Mouse (Mus musculus): ENCODE measurements around the gene Grb2. TPM values are rescaled to one million over a fixed set of nuclear protein-coding genes. Genes with fewer than 3 reads are reported as not detected.

Grb2 gene
- total RNA-seq (2023): 100 to 1,000 TPM; 208 to 230 TPM

DNA sequence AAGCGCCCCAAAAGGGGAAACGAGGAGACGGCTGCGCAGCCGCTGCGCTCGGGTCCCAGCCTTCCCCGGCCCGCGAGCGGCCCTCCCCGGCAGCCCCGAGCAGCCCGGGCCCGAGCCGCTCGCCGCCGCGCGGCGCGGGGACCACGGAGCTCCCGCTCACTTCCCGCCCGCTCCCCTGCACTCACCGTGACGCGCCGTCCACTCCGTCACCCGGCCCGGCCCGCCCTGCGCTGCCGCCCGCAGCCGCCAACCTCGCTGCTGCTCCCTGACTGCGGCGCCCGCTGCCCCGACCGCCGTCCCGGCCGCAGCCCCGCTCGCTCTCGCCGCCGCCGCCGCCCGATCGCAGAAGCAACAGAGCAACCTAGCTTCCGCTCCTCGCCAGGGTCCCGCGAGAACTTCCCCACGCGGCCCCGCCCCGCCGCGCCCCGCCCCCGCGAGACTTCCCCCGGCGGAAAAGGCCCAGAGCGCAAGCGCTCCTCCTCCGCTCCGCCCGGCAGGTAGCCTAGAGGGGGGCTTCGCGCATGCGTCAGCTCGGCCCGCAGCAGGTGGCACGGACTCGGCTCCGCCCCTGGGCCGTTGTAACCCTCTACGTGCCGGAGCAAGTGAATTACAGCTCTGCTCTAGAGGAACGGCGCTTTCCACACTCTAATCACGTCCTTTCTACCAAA is at the start of gene Grb2:
Gene Grb2 (minus strand): TSS at position 389 of the 668 bp plus-strand sequence.

DNA sequence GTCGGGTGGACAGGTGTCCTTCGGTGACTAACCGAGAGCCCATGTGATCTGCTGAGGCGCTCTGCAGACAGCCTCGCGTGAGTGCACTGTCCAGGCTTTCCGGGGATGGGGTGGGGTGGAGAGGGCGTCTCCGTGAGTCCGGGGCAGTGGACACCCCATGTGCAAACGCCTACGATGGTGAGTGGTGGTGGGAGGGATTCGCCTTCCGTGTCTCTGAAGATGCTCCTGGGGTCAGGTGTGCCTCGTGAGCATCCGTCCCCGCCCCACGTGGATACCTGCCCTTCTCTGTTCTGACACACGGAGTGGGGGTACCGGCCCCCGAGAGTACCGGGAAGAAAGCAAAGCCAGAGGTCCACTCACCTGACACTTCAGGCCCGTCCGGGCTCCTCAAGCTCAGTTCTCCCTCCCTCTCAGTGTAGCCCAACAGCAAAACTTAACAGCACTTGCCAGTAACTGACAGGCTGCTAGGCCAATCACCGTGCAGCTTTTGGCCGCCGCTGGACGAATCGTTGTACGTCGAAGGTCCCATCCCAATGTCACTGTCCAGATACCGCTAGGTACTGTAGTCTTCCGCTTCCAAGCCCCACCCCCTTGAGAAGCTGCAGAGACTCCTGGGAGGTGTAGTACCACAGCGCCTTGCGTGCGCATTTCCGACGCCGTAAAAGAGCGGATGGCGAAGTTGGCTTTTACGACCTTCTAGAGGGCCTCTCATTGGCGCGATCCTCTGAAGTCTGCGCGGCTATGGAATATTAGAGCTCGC is 80.5 kb downstream of the Grb2 start, which contains the start of gene Slc25a19:
Gene Slc25a19 (minus strand): TSS at position 591 of the 760 bp plus-strand sequence.

DNA sequence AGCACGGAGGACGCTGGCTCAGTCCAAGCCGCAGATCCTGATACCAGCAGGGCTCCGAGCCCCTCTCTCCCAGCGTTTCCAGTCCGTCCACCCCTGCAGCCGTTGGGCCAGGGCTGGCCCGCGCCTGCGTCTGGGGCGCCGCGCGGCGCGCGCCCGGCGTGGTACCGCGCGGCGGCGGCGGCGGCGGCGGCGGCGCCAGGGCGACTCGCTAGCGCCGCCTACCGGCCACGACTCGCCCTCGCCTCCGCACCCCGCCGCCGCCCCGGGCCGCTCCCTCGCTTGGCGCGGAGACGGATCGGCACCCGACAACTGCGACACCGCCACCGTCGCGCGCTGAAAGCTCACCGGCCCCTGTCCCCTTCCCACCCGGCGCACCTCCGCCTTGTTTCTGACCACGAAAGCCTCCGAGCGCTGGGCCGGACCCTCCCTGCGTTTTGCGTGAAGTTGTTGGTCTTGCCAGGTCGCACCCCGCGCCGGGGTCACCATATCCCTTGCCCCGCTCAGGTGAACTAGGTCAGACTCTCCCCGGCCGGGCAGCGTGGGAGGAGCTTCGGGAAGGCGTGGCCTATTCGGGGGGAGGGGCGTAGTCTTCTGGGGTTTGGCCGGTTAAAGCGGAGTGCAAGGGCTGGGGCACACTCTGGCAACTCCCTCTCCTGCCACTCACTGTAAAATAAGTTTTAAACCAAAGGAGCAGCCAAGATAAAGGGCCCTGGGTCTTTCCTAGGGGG is 95.8 kb downstream of the Grb2 start, which contains the start of gene Mif4gd:
Gene Mif4gd (minus strand): TSS at position 560 of the 728 bp plus-strand sequence.

DNA sequence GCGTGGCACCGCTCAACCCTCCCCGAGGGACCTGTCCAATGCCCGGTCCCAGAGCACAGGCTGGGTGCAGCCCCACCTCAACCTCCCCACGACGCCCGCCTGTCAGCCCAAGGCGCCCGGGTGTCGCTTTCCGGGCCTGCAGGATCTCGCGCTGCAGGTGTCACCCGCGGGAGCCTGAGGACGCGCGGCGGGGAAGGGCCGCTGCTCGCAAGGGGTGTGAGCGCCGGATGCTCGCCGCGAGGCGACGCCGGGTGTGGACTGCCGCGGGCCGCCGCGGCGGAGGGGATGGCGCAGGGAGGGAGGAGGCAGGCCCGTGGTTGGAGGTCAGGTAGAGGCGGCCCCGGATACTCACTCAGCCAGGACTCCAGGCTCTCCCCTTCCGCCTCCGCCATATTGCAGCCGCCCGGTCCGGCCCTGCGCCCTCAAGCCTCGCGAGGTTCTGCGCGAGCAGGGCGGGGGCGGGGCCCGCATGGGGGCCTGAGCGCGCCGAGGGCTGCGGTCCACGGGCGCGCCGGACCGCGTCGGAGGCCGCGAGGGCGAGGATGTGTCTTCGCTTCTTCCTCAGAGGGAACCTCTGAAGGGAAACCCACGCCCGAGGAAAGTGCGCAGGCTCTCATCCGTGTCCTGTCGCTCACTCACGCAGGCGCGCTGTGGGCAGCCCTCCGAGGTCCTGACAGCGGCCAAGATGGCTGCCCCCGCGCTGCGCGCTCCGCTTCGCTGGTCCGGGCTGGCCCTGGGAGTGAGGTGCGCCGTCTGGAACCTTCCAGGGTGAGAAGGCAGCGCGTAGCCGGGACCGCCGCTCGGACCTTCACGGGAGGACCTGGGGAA is 104.7 kb downstream of the Grb2 start, which contains the start of the genes Mrps7 and Gga3:
Gene Mrps7 (plus strand): TSS at position 450 of the 828 bp plus-strand sequence.
Gene Gga3 (minus strand): TSS at position 576 of the 828 bp plus-strand sequence.

Other genes with a start within 250 kb of the Grb2 start
- gene Slc16a5, start 246.1 kb downstream of the Grb2 start, total RNA-seq (2023): under 1 TPM in 1 of 2 experiments, not detected in 1; 0.16 TPM
- 10 to 100 TPM; 52.6 to 58.6 TPM for gene Armc7, start 232.9 kb downstream of the Grb2 start, total RNA-seq (2023)
- 10 to 100 TPM; 45.1 to 57.4 TPM for gene Nt5c, start 216.7 kb downstream of the Grb2 start, total RNA-seq (2023)
- 100 to 1,000 TPM; 129 to 152 TPM for gene Jpt1, start 194.2 kb downstream of the Grb2 start, total RNA-seq (2023)
- gene Sumo2, start 172.3 kb downstream of the Grb2 start, total RNA-seq (2023): 100 to 1,000 TPM; 158 to 172 TPM
- 10 to 100 TPM; 40.0 to 40.7 TPM for gene Nup85, start 144.2 kb downstream of the Grb2 start, total RNA-seq (2023)
- 10 to 100 TPM; 10.7 to 20.3 TPM for gene Mrps7, start 104.7 kb downstream of the Grb2 start, total RNA-seq (2023)
- gene Gga3, start 104.5 kb downstream of the Grb2 start, total RNA-seq (2023): 10 to 100 TPM; 57.5 to 58.2 TPM
- 10 to 100 TPM; 17.1 to 18.4 TPM for gene Mif4gd, start 95.6 kb downstream of the Grb2 start, total RNA-seq (2023)
- gene Slc25a19, start 80.3 kb downstream of the Grb2 start, total RNA-seq (2023): 10 to 100 TPM; 11.3 to 11.8 TPM
- gene Tmem94, start 56.8 kb upstream of the Grb2 start, total RNA-seq (2023): 10 to 100 TPM; 38.7 to 47.7 TPM
- 1 to 10 TPM; 1.1 to 1.8 TPM for gene Caskin2, start 105.0 kb upstream of the Grb2 start, total RNA-seq (2023)
- gene Tsen54, start 106.1 kb upstream of the Grb2 start, total RNA-seq (2023): 1 to 10 TPM; 3.2 to 5.4 TPM
- 1 to 10 TPM; 4.6 to 5.2 TPM for gene Llgl2, start 115.5 kb upstream of the Grb2 start, total RNA-seq (2023)
- 1 to 10 TPM; 1.2 to 1.8 TPM for gene Myo15b, start 149.8 kb upstream of the Grb2 start, total RNA-seq (2023)
- 10 to 100 TPM; 57.4 to 58.2 TPM for gene Smim5, start 191.4 kb upstream of the Grb2 start, total RNA-seq (2023)
- 1 to 10 TPM; 5.2 to 5.3 TPM for gene Smim6, start 203.4 kb upstream of the Grb2 start, total RNA-seq (2023)
- gene Sap30bp, start 224.7 kb upstream of the Grb2 start, total RNA-seq (2023): 10 to 100 TPM; 23.9 to 28.2 TPM
- gene Recql5, start 224.9 kb upstream of the Grb2 start, total RNA-seq (2023): 10 to 100 TPM; 22.8 to 26.1 TPM

All from neutrophil, adult 59 days (primary cell).